Mouse (Mus musculus) heart, embryonic 13.5 days (tissue): ENCODE data around the gene Ugt1a5. TPM values are rescaled to one million over a fixed set of nuclear protein-coding genes. Genes with fewer than 3 reads are reported as not detected.

Source experiments
- ATAC-seq: fragments of 200-750 bp; cut with Nextera tagmentation; 2 replicates; pipeline ENCODE4 v1.8.0; 2017; ENCODE audit warnings: moderate TSS enrichment; ENCODE audit not compliant: insufficient number of reproducible peaks, low FRiP score, low TSS enrichment; ENCODE audit errors: extremely low read depth
- H3K27ac ChIP-seq: fragments of 300-500 bp; sonication (generic); replicated peaks from 2 replicates; pipeline ENCODE4 v1.5.1; 2015; ENCODE audit warnings: moderate library complexity, mild to moderate bottlenecking, inconsistent platforms
- H3K27me3 ChIP-seq: fragments of 300-500 bp; sonication (generic); replicated peaks from 2 replicates; pipeline ENCODE4 v1.6.1; 2015; ENCODE audit warnings: mild to moderate bottlenecking, inconsistent platforms
- H3K36me3 ChIP-seq: fragments of 300-500 bp; sonication (generic); 2 replicates; pipeline ENCODE4 v1.6.1; 2015; ENCODE audit warnings: mild to moderate bottlenecking, inconsistent platforms
- H3K4me1 ChIP-seq: fragments of 300-500 bp; sonication (generic); 2 replicates; pipeline ENCODE4 v1.6.1; 2015; ENCODE audit warnings: inconsistent platforms
- H3K4me2 ChIP-seq: fragments of 300-500 bp; sonication (generic); 2 replicates; pipeline ENCODE4 v1.6.1; 2015; ENCODE audit warnings: inconsistent platforms, mild to moderate bottlenecking, moderate library complexity
- H3K4me3 ChIP-seq: fragments of 300-500 bp; sonication (generic); 2 replicates; pipeline ENCODE4 v1.5.1; 2015; ENCODE audit warnings: moderate library complexity, mild to moderate bottlenecking, inconsistent platforms
- H3K9ac ChIP-seq: fragments of 300-500 bp; sonication (generic); 2 replicates; pipeline ENCODE4 v1.6.1; 2015; ENCODE audit warnings: inconsistent platforms, mild to moderate bottlenecking, moderate library complexity
- H3K9me3 ChIP-seq: fragments of 300-500 bp; sonication (generic); 2 replicates; pipeline ENCODE4 v1.6.1; 2016; ENCODE audit warnings: inconsistent platforms
- WGBS: fragments of 180-500 bp; shearing (Covaris S2); methylation state at CpG from one replicate; pipeline ENCODE4 v1.1.7; 2015; ENCODE audit warnings: mixed read lengths; 5-methylcytosine and 5-hydroxymethylcytosine counted together
- polyA plus RNA-seq: library from polyadenylated mRNA; unstranded; fragments of >200 nt; fragmentation: Nextera tagmentation; extraction: Ambion mirVana; gene quantifications from 2 replicates; pipeline ENCODE4 v1.2.1, GENCODE M21; 2015

Gene Ugt1a5
- polyA plus RNA-seq, 1 experiment from 2014 or later = not detected

DNA sequence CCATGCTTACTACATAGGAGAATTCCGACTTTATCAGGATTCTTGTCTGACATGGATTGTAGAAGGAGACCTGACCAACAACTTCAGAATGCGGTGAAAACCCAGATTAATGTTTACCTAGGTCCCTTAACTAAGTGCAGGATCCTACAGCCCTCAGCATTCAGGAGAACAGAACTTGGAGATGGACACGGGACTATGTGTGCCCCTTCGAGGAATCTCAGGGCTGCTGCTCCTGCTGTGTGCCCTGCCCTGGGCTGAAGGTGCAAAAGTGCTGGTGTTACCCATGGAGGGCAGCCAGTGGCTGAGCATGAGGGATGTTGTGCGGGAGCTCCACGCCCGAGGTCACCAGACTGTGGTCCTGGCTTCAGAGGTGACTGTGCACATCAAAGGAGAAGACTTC, 34.6 kb downstream of the Ugt1a5 start, which contains the start of gene Ugt1a2:
Gene Ugt1a2 (plus strand): TSS at position 146 of the 400 bp plus-strand sequence.
- no peak for ATAC-seq
- no peaks in the 10 kb centered on the region for H3K36me3 ChIP-seq
- H3K4me1 ChIP-seq = peaks cover 5% of the 10 kb centered on the region
- no peaks in the 10 kb centered on the region for H3K9me3 ChIP-seq
- peaks cover 3% of the 10 kb centered on the region; the same call in 1 of the 2 replicates for H3K27me3 ChIP-seq
- WGBS = 74% methylated on average over 7 of the region's 7 CpGs
- no peak within 1 kb of the TSS for H3K27ac ChIP-seq
- no peak within 1 kb of the TSS for H3K4me3 ChIP-seq
- no peak within 1 kb of the TSS for H3K4me2 ChIP-seq
- H3K9ac ChIP-seq = no peak within 1 kb of the TSS

DNA sequence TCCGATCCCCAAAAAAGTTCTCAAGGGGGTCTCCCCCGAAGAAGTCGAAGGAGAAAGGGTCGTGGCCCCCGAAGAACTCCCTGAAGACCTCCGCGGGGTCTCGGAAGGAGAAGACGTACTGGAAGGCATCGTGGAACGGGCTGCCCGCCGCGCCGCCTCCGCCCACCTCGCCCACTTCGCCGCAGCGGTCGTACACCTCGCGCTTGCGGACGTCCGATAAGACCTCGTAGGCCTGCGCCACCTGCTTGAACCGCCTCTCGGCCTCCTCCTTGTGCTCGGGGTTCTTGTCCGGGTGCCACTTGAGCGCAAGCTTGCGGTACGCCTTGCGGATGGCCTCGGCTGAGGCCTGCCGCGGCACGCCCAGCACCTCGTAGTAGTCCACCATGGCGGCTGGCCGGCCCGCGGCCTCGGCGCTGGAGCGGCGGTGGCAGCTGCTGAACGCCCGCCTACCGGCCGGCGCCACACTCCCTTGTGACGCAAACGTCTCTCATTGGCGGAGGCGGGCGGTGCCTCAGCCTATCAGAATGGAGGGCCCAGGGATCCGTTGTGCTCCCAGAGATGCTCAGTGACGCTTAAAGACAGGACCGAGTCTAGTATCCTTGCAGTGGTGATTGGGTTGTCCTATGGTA, 39.6 kb downstream of the Ugt1a5 start, which contains the start of gene Dnajb3:
Gene Dnajb3 (minus strand): TSS at position 489 of the 629 bp plus-strand sequence.
- ATAC-seq = peak; percentile 96

DNA sequence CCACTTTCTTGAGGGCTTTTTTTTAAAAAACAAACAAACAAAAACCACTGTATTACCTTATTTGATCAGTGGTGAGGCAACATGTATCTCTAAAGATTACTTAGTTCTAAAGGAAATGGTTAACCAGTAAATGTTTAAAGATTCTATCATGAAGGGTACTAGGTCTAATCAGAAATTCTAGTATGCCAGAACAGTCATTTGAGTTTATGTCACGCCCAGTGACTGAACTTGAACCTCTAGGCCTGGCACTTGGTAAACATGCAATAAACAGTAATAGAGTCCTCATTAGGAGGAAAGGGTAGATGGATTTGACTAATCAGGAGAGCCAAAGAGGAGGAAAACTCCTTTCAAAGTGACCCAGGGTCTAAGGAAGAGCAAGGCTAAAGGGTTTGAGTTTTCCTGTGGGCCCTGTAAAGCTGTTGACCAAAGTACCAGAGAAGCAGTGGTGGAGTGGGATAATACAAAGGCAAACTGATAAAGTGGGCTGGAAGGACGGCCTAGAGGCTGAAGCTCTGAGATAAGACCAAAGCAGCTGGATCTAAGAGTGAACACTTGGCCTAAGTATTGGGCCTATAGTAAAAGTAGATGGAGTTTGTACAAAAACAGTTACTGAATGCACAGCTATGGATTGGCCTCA, 41.1 kb downstream of the Ugt1a5 start:
- H3K27ac ChIP-seq = no peak overlapping the region; the same call in 1 of the 2 replicates
- H3K9ac ChIP-seq = no peak overlapping the region
- peaks cover 8% of the 10 kb centered on the region for H3K9me3 ChIP-seq
- ATAC-seq = no peak
- H3K36me3 ChIP-seq = no peaks in the 10 kb centered on the region
- 52% methylated on average over 2 of the region's 2 CpGs for WGBS
- H3K4me2 ChIP-seq = no peak overlapping the region
- H3K4me1 ChIP-seq = peaks cover 11% of the 10 kb centered on the region
- no peaks in the 10 kb centered on the region; the same call in 1 of the 2 replicates for H3K27me3 ChIP-seq
- no peak overlapping the region for H3K4me3 ChIP-seq

More for the DNA sequence above, 39.6 kb downstream of the Ugt1a5 start, which contains the start of gene Dnajb3:
- H3K9ac ChIP-seq = peak within 1 kb of the TSS; percentile 87
- peak within 1 kb of the TSS; percentile 91 for H3K4me2 ChIP-seq
- no peaks in the 10 kb centered on the region; the same call in 1 of the 2 replicates for H3K27me3 ChIP-seq
- WGBS = 3% methylated on average over 62 of the region's 62 CpGs
- H3K4me1 ChIP-seq = peaks cover 11% of the 10 kb centered on the region
- peak within 1 kb of the TSS; percentile 20 for H3K27ac ChIP-seq
- H3K4me3 ChIP-seq = peak within 1 kb of the TSS; percentile 63
- H3K36me3 ChIP-seq = no peaks in the 10 kb centered on the region
- H3K9me3 ChIP-seq = no peaks in the 10 kb centered on the region

DNA sequence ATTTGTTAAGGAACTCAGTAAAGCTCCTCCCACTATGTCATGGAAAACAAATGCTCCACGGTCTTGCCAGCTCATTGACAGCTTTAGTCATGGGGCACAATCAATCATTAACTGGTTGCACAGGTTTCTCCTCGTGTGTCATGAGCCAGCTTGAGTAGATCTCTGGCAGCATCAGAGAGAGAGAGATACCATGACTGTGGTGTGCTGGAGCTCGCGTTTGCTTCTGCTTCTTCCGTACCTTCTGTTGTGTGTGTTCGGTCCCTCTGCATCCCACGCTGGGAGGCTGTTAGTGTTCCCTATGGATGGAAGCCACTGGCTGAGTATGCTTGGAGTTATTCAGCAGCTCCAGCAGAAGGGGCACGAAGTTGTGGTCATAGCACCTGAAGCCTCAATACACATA, 46.0 kb downstream of the Ugt1a5 start, which contains the start of gene Ugt1a1:
Gene Ugt1a1 (plus strand): TSS at position 148 of the 400 bp plus-strand sequence.
- H3K36me3 ChIP-seq = no peaks in the 10 kb centered on the region
- H3K27me3 ChIP-seq = no peaks in the 10 kb centered on the region
- 59% methylated on average over 8 of the region's 8 CpGs for WGBS
- H3K4me3 ChIP-seq = no peak within 1 kb of the TSS
- no peak within 1 kb of the TSS for H3K27ac ChIP-seq
- H3K9ac ChIP-seq = no peak within 1 kb of the TSS
- H3K4me1 ChIP-seq = no peaks in the 10 kb centered on the region
- no peak for ATAC-seq
- no peak within 1 kb of the TSS for H3K4me2 ChIP-seq
- H3K9me3 ChIP-seq = peaks cover 48% of the 10 kb centered on the region

DNA sequence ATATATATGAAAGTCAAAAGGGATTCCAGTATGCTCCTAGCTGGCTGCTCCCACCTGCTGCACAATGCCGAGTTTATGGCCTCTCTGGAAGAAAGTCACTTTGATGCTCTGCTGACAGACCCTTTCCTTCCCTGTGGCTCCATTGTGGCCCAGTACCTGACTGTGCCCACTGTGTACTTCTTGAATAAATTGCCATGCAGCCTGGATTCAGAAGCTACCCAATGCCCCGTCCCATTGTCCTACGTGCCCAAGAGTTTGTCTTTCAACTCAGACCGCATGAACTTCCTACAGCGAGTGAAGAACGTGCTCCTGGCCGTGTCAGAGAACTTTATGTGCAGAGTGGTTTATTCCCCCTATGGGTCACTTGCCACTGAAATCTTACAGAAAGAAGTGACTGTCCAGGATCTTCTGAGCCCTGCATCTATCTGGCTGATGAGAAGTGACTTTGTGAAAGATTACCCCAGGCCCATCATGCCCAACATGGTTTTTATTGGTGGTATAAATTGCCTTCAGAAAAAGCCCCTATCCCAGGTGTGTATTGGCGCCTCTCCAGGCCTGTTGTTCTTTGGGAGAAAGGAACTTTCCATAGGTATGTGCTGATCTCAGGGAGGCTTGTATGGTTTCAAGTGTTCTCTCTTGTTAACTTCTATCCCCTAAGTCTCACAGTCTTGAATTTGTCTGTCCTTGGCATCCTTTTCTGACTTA, 46.7 kb downstream of the Ugt1a5 start:
- no peak overlapping the region for H3K9ac ChIP-seq
- 52% methylated on average over 8 of the region's 8 CpGs for WGBS
- H3K4me2 ChIP-seq = no peak overlapping the region
- no peaks in the 10 kb centered on the region for H3K36me3 ChIP-seq
- H3K4me1 ChIP-seq = no peaks in the 10 kb centered on the region
- no peak overlapping the region for H3K4me3 ChIP-seq
- peaks cover 48% of the 10 kb centered on the region for H3K9me3 ChIP-seq
- H3K27ac ChIP-seq = no peak overlapping the region
- ATAC-seq = peak; percentile 23; the same call in 1 of the 2 replicates
- no peaks in the 10 kb centered on the region for H3K27me3 ChIP-seq

DNA sequence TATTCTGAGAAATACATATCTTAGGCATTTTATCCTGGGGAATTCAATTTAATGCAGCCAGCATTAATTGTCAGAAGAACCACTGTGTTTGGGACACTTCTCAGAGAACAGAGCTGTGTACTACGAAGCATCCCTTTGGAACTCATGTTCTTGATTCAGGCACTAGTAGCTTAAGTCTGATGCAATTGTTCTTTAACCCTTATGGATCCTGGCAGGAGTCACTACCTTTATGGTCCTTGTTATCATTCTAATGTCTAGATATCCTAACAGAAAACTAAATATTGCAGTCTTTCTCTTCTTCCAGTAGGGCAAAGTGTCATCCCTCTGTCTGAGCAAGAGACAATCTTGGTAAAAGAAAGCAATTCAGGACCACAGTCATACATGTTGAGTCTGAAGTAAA, 47.2 kb downstream of the Ugt1a5 start:
- peaks cover 48% of the 10 kb centered on the region for H3K9me3 ChIP-seq
- H3K4me1 ChIP-seq = no peaks in the 10 kb centered on the region
- 66% methylated on average over 1 of the region's 1 CpGs for WGBS
- H3K4me2 ChIP-seq = no peak overlapping the region
- H3K9ac ChIP-seq = no peak overlapping the region
- H3K36me3 ChIP-seq = no peaks in the 10 kb centered on the region
- ATAC-seq = no peak
- H3K27me3 ChIP-seq = no peaks in the 10 kb centered on the region
- H3K27ac ChIP-seq = no peak overlapping the region
- no peak overlapping the region for H3K4me3 ChIP-seq

DNA sequence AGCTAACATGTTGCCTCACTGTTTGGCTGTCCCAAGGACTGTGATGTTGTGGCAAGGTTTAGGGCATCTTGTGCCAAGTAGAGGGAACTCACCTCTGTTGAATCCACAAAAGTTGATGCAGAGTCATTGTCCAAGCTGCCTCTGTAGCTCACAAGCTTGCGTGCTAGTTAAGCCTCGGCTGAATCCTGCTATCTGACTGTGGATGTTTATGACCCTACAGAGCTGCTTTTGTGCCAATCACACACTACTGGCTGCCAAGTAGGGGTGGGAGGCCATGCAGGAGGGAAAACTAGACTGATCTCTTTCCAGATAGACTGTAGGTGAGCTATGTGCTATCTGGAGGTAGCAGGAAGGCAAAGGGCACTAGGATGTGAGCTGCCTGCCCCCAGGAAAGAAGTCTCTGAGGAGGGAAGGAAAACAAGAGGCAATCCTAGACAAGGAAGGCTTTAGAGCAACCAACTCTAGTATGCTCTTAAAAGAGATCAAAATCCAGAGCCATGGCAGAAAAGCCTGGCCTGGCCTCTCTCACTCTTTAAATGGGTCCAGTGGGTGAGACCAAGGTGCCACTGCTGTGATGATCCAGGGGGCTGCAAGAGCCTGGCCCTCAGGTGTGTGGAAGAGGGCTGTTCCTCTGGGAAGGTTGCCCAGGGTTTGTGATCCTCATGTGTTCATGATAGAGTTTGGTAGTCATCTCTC, 48.1 kb downstream of the Ugt1a5 start:
- ATAC-seq = no peak
- no peaks in the 10 kb centered on the region for H3K4me1 ChIP-seq
- H3K36me3 ChIP-seq = no peaks in the 10 kb centered on the region
- H3K4me3 ChIP-seq = no peak overlapping the region
- no peak overlapping the region for H3K4me2 ChIP-seq
- no peaks in the 10 kb centered on the region for H3K27me3 ChIP-seq
- WGBS = 66% methylated on average over 2 of the region's 2 CpGs
- peaks cover 48% of the 10 kb centered on the region for H3K9me3 ChIP-seq
- H3K9ac ChIP-seq = no peak overlapping the region
- H3K27ac ChIP-seq = no peak overlapping the region

DNA sequence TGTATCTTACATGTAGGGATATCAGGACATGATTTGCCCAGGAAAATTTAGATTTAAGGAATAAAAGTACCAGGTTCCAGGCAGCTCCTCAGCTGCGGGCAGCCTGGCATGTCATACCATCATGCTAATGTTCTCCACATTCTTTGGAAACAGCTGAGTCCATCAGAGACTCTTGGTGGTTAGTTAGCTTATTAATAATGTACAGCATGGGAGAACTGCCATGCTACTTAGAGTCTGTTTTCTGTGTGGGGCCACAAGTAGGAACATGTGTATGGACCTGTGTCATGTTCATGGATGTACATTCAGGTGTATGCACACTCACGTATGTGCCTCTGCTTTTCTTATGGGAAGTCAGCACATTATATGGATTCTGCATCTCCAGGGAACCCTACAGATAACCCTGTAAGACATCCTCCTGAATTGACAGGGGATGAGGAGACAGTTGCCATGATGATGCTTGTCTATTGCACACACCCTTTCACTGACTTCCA, 48.7 kb downstream of the Ugt1a5 start:
- ATAC-seq = no peak
- Histone ChIP-seq H3K4me1 (no peaks in the 10 kb centered on the region), H3K9me3 (peaks cover 48% of the 10 kb centered on the region), H3K4me3 (no peak overlapping the region), H3K27ac (no peak overlapping the region), H3K36me3 (no peaks in the 10 kb centered on the region), H3K9ac (no peak overlapping the region), H3K4me2 (no peak overlapping the region), H3K27me3 (no peaks in the 10 kb centered on the region)
- WGBS = 62% methylated on average over 2 of the region's 2 CpGs

DNA sequence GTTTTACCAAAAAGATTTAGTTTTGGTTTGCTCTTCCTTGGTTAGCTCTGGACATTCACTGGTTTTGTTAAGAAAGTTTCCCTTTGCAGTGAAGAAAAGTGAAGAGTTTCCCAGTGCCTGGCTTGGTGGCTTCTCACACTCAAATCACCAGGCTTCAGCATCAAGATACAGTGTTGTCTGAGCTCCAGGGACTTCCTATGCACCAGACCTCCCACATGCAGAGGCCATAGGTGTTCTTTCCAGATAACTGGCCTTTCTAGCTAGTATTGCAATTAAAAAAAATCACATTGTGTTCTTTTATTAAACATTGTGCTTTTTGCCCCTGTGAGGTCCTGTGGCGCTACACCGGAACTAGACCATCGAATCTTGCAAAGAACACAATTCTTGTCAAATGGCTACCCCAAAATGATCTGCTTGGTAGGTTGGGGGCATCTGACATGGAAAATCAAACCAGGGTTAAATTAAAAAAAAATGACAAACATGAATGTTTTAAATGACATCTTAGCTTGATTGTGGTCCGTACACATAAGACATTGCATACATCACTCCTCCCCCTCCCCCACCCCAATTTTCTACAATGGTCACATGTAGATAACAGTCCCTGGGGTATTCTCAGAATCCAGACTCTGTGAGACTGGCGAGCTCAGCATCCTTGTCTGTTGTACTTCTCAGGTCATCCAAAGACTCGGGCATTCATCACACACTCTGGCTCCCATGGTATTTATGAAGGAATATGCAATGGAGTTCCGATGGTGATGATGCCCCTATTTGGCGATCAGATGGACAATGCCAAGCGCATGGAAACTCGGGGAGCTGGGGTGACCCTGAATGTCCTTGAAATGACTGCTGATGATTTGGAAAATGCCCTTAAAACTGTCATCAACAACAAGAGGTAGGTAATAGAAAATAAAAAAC, 49.9 kb downstream of the Ugt1a5 start:
- WGBS = 62% methylated on average over 10 of the region's 10 CpGs
- H3K9me3 ChIP-seq = peaks cover 48% of the 10 kb centered on the region
- no peaks in the 10 kb centered on the region for H3K27me3 ChIP-seq
- no peak overlapping the region for H3K4me3 ChIP-seq
- no peak for ATAC-seq
- H3K27ac ChIP-seq = no peak overlapping the region
- no peak overlapping the region for H3K9ac ChIP-seq
- no peaks in the 10 kb centered on the region for H3K36me3 ChIP-seq
- H3K4me2 ChIP-seq = no peak overlapping the region
- H3K4me1 ChIP-seq = no peaks in the 10 kb centered on the region

DNA sequence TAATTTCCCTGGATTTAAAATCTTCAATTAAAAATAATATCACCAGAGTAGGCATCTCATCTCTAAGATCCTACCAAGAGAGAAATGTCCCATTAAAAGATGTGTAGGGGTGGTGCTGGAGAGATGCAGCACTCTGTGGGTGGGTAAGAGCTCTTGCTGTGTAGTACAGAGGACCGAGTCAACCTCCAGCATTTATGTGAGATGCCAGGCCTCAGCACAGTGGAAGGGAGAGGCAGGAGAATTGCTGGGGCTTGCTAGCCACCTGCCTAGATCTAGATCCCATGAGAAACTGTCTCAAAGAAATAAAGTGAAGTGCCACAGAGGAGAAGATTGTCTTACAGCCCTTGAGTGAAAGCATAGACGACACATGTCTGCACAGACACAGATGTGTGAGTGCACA, 50.7 kb downstream of the Ugt1a5 start:
- Histone ChIP-seq H3K27me3 (no peaks in the 10 kb centered on the region), H3K27ac (no peak overlapping the region), H3K4me3 (no peak overlapping the region), H3K36me3 (no peaks in the 10 kb centered on the region), H3K9ac (no peak overlapping the region), H3K9me3 (peaks cover 44% of the 10 kb centered on the region), H3K4me2 (no peak overlapping the region), H3K4me1 (no peaks in the 10 kb centered on the region)
- WGBS = 51% methylated on average over 2 of the region's 2 CpGs
- ATAC-seq = no peak
